Mouse (Mus musculus) adrenal gland, adult 18-20 months (tissue): Measurements from ENCODE around the gene Plek. TPM values are rescaled to one million over a fixed set of nuclear protein-coding genes. Genes with fewer than 3 reads are reported as not detected.
A peak's percentile ranks its signal among the peaks of the same experiment; 100 is the strongest.

Source experiments
- DNase-seq, 2 experiments: peaks; one replicate each; pipeline ENCODE4 v3.0.0; 2021 to 2022; ENCODE audit warnings: low spot score in 2 of 2
- total RNA-seq, 2 experiments: library from RNA; stranded (reverse); gene quantifications; 1 replicate in 1 of 2; 2 replicates in 1 of 2; pipeline ENCODE4 v1.2.3; 2021

The Plek gene
- total RNA-seq, 2 experiments from 2014 or later: 5.3 to 7.1 TPM

DNA sequence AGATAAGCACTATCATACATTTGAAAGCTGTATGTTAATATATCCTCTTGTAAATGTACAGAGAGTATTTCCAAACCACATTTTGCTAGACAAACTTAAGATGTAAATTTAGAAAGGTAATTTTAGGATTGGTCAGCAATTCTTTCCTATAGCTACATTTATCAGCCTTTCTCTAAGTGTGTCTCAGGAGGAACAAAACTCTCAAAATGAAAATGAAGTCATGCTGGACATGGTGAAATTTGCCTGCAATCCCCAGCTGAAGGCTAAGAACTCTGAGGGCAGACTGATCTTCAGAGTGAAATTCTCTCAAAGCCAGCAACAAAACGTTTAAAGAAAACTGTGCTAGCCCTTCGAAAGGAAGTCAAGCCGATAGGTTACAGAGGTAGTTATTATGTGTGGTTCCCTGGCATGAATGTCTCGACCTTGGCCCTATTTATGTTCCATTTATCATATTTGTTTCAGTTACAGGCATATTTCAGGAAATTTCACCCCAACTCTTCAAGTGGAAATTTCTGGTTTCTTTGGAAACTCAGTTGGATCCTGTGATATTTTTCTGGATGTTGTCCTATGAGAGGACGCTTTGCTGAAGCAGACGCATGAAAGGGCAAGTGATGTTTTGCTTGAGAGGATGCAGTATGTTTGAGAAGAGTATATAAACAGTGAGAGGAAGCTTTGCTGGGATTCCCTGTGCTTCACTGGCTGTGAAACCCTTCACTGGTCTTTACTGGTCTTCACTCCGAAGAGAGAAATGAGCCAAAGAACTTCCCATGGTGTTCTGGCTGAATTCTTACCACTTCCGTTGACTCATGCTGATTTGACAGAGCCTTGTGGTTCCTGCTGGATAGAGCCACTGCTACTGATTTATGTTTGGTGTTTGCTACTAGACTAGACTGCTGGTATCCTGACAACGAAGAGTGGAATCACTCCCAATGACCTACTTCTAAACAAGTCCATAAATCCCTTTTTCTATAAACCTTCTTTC lies 51.5 kb downstream of the Plek start:
- DNase-seq: no peak

DNA sequence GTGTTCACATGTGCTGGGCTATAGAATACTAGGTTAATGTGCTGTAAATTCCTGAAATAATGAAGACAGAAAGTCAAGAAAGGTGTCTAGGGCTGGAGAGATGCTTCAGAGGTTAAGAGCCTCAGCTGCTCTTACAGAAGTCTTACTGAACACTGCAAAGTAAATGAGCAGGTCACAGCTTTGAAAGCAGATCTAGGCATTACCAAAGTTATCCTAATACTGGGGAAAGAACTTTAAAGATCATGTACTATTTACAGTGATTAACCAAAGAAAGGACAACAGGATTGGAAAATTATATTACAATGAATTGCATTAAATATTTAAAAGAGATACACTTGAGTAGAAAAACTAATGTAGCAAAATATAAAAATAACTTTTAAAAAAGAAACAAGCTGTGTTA lies 52.2 kb downstream of the Plek start:
- DNase-seq: no peak

DNA sequence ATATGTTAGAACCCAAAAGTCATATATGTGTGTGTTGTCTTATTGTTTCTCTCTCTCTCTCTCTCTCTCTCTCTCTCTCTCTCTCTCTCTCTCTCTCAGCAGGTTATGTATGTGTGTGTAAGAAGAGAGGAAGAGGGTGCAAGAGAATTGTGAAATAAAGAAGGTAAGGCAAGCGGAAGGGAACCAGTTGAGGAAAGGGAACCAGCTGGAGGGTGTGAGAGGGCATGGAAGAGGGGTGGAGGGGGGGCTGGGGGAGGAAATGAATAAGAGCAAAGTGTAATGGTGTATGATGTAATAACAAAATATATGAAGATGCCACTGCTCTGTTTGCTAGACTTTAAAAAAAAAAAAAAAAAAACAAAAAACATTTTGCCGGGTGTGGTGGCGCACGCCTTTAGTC lies 52.8 kb downstream of the Plek start:
- no peak for DNase-seq

DNA sequence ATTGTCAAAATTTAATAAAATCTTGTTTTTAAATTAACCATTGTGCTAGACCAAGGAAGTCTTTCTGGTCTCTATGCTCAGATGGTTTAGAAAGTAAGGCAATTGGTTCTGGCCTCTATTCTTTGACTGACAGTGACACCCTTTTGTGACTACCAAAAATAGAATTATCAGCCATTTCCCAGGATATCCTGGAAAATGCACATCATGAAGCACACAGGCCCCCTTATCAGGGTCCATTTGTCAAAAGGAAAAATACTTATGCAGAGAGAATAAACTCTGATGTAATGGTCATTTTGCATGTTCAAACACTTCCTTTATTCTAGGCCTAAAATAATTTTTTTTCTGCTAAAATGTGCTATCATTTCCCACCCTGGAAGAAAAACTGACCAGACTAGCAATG lies 54.7 kb downstream of the Plek start:
- no peak for DNase-seq

DNA sequence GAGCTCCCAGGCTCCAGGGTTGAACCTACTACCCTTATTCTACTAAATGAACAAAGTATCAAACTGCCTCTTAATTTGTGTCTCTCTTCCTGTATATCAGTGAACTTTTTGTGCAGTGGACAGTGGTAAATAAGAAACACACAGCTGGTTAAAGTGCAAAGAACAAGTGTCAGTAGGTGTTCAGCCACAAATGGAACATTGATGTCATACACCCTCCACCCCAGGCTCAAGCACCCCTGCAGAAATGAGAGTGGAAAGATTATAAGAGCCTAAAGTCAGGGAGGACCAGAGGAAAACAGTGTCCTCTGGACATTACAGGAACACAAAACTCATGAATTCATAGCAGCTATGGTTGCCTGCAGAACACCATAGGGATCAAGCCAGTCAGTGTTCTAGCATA lies 55.4 kb downstream of the Plek start:
- no peak for DNase-seq

DNA sequence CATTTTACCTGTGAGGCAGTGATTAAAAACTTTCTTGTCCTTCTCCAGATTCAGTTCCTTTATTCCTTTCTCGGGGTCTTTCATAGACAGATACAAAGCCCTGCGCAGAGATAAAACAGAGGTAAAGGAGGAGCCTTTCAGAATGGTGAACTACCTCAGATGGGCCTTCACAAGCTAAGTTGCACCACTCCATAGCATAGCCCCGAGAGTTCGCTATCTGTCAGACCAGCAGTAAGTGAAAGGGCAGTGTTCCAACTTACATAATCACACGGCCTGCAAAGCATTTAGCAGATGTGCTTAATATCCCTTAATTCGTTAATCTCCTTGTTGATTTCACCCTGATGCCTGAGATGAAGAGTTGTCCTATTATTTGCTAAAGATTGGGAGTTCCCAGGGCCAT lies 59.3 kb downstream of the Plek start:
- no peak for DNase-seq

DNA sequence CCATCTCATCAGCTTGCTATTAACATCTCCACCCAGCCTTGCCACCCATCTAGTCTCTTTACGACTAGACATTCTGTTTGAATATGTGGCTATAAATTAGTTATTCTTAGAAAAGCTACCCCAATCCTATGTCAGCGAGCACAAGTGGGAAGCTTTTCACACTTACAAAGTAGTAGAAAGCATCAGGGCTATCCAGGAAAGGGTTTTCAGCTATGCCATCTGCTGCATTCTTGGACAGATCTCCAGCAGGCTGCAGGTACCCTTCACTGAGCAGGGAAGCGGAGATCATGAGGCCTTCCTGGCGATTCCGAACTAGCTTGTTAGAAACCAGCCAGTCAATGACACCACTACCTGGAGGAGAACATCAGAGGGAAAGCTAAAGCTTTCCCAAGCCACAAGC lies 62.3 kb downstream of the Plek start:
- no peak for DNase-seq

DNA sequence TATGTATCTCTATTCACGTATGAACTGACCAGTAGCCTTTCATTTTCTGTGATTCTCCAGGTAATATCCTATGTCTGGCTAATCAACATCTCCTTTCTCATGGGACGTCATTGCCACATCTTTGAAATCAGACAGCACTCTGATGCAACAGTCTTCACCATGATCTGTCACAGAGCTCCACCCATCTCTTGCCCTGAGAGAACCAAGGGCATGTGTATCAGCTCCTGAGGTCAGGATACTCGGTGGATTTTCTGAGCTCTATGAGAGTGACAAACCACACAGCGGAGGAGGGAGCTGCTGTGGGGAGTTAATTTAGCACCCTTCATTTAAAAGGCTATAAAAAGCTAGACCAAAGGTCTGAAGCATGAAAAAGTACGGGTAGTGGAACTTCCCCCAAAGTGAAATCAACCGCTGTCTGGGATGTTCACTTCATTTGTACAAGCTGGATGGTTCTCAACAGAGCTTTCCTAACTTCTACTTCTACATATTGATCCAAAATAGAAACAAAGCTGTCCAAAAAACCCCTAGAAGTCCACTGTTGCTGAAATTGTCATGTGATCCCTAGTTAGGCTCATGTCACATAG lies 64.3 kb downstream of the Plek start:
- DNase-seq: no peak

DNA sequence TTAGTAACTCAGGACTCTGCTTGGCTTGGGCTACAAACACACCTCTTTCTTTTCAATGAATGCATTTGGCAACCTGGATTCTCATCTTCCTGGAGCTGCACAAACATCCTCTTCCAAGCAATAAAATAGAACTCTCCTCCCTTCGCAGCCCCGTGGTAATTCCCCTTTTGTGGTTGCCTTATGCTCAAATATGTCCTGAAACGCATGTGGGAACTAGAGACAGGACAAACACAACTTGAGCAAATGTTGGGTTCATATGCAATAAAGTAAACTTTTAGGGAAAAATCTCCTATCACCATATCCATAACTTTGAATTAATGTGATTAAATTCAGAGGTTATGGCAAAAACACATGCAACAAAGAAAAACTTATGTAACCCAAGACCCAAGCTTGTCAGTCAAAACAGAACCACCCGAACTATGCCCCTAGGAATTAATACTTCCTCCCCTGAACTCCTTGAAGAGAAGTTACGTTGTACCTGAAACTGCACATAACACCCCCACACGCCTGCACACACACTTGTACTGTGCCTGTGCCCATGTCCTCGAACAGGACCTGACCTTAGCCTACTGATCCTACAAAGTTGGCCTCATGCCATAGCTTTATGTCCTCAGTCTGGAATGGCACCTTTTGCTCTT lies 65.5 kb downstream of the Plek start:
- no peak for DNase-seq

DNA sequence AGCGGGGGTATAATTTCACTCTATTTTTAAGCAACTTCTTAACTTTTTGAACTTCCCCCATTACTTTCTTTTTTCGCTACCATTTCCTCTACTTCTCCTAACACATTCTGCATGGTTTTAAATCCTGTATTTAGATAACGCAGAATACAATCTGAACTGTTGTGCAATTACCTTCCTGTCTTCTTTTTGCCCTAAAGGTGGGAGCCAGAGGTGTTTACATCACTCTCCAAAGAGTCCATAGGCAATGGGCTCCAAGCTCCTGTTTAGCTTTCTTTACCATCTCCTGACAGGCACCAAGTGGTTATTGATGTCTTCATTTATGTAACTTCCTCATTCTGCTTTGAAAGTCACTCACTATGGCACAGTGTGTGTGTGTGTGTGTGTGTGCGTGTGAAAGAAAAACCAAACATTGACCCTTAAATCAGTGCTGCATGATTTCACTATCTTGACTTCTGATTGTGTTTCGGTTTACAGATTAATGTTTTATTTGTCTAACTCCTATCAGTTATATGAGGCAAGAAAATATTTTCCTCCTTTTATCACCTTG lies 73.9 kb downstream of the Plek start:
- no peak for DNase-seq

DNA sequence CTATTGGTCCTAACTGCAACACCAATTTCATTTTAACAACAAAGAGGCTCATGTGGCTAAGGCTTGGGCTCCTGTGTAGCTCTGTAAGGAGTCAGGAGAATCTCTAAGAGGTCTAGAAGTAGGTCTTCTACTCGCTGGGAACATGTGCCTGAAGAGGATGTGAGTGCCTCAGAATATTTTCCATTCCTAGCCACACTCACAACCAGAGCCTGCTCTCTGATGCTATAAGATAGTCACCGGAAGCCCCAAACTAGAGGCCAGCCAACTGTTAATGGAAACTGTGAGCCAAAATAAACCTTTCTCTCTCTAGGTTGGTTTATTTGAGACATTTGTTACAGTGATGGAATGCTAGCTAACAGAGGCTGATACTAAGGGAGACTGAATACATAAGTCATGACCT lies 74.6 kb downstream of the Plek start:
- DNase-seq: no peak

DNA sequence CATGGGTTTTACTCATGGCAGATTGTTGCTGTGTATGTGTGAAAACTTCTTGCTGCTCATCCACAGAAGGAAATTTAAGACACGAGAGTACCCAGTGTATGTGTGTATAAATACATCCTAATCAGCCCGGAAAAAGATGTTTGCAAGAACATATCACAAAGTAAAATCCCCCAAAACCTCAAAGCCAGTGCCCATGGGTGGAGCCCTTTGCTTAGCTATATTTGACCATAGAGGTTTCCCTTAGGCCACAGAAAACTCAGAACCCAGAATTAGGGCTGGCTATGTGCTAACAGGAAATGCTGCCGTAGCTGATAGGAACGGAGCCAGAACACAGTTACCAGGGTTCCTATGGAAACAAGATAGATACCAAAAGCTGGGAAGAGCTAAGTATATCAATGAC lies 75.2 kb downstream of the Plek start:
- DNase-seq: no peak

DNA sequence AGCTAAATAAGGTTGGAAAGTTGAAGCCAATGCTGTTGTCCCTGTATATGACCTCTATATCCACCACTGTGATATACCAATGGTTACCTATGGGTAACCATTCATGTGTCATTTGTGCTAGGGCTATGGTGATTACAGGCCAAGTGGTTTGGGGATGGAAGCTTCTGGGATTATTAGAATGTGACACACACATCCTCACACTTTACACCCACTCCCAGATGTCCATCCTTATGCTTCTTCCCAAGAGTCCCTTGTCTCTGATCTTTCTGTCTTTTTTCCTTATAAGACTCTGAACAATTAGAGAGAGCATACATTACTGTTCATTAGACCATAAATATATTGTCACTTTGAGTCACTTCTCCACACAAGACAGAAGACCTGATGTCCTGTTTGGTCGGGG lies 79.1 kb downstream of the Plek start:
- no peak for DNase-seq

DNA sequence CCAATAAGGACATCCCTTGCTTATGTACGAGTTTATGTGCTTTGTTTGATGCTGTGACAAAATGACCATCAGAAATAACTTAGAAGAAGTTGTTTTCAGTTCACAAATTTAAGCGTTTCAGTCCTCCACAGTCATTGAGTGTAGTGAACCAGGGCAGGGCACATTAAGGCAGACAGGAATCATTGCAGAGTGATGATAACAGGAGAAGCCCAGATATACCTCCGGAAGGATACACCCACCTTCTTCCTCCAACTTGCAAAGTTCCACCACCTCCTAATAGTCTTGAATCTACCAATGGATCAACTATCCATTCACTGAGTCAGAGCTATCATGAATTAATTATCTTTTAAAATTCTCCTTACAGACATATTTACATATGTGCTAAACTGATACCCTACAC lies 80.2 kb downstream of the Plek start:
- DNase-seq: no peak

DNA sequence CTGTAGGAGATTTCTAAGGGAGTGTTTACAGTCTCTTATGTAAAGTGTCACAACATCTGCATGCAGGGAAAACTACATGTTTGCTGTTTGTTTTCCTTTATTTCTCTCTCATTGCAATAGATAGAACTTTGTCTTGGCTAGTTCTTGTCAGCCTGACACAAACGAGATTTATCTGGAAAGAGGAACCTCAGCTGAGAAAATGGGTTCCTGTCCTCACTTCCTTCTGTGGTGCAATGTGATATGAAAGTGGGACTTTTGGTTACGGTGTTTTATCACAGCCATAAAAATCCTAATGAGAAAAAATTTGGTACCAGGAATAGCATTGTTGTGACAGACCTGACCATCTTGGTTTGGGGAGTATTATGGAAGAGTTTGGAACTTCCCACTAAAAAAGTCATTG lies 82.5 kb downstream of the Plek start:
- no peak for DNase-seq

DNA sequence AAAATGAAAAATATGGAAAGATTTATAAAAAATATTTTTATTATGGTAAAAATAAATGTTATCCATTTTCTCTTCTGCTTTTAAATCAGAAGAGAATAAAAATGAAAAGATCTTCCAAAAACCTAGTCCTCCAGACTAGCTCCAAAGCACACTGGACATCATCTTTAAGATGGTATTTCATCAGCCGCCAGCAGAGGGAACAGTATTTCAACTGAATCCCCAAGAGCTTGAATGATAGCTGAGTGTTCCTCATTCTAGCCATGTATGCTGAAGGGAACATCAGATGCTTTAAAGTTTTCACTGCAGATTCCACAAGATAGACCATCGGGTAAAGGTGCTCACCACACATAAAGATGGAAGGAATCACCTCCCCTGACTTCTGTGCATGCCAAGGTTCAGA lies 84.4 kb downstream of the Plek start:
- DNase-seq: no peak

DNA sequence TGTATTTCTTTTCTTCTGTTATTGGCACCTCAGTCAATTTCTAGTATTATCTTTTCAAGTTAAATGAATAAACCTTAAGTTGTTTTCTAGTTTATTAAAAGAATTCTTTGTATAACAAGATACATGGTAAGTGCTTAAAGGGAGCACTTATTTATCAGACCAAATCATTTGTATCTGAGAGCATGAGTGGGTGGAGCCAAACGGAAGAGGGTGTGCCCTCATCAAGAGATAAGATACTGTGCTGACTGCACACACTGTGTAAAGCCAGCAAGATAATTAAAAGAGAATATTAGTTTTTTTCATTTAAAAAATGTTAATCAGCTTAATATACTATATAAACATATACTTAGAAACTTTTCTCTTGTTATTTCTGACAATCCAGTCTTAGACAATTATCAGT lies 93.7 kb downstream of the Plek start:
- DNase-seq: no peak

DNA sequence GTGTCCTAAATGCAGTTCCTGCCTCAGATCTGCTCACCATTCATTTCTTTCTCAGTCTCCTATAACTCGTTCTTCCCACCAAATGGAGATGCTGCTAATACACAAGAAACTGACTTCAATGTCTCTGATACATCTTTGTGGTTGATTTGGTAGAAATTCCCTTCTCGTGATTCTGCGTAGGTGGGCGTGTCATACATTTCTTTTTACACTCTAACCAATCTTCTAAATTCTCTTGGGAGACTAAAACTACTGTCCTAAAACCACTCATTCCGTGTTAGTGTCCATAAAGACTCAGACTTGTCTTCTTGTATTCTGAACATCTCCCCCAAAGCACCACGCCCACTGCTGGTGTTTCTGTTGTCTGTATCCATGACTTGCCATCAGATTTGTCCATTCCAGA lies 95.2 kb downstream of the Plek start:
- DNase-seq: no peak

DNA sequence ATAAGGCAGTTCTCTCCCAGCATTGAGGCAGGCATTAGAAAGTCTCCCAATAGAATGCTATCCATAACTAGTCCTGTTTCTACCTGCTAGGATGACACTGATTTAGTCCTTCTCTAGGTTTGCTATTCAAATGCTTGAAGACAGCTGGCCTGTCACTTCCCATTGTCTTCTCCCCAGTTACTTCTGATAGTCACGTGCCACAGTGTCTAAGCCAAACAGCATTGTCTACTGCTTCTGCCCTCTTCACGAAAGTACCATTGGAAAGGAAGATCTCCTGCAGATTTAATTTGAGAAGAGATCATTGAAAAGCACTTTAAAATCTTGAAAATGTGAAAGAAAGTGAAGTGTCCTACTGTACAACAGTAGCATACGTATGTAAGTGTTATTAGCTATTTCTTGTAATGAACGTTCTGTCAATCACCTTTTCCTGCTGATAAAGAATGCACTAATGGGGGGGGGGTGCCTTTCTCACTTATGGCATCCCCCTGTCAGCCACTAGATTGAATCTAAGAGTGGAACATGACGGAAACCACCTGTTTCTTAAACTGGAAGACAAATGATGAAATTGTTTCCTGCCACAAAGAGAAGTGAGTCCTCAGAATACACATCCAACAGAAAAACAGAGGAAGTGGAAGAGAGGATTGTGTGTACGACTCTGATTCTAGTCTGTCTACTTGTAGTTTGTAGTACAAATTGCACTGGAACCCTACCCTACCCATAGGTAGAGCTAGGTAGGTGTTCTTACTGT lies 95.9 kb downstream of the Plek start:
- DNase-seq: no peak

DNA sequence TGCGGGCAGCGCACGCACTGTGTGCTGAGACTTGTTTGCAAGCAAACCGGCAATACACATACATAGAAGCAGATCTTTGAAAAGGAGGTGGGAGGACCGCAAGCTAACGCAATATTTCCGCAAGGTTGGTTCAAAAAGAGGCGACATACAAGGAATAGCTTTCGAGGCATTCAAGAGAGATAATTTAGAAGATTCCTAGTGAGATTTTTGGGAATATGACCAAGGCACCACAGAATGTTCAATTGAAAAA lies 100.5 kb downstream of the Plek start:
- no peak for DNase-seq

DNA sequence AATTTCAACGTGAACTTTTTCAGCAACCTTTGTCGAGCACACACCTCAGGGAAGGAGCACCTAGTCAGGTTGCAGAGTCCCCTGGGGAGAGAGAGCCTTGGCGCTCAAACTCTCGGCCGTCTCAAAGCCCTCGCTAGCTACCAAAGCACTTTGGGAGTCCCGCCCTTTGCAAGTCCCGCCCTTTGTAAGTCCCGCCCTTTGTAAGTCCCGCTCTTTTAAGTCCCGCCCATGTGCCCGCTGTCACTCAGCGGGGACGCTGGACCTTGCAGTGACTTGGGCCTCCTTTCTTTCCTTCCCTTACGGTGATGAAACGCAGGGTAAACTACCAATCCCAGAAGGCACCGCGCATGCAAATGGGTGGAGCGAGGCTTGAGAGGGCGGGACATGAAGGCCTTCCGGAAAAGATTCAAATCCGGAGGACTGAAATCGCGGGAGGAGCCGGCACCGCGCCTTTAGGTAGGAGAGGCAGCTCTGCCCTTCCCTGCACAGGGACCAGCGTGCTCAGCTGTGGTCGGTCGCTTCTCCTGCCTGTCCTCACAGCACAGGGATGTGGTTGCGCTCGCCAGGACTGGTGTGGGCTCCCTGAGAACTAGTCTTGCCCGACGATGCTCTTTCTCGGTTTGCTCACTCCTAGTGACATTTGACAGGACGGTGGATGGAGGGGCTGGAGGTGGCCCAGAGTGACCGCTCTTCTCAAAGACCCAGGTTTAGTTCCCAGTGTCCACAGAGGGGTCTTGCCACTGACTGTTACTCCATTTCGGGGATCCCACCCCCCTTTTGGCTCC lies 101.0 kb downstream of the Plek start, which contains the start of gene Fbxo48:
Gene Fbxo48, plus strand, starts transcription at position 400 of the 785 bp plus-strand sequence.
- peak; percentile 86 to 88 for DNase-seq
